Mouse (Mus musculus) embryonic facial prominence, embryonic 12.5 days (tissue): ENCODE results near the gene Tctex1d2. TPM values are rescaled to one million over a fixed set of nuclear protein-coding genes. Genes with fewer than 3 reads are reported as not detected.
A peak's percentile ranks its signal among the peaks of the same experiment; 100 is the strongest.

Experiments
- ATAC-seq: fragments of 200-750 bp; cut with Nextera tagmentation; 2 replicates; pipeline ENCODE4 v1.8.0; 2017; ENCODE audit not compliant: insufficient number of reproducible peaks, insufficient read depth, low FRiP score, low TSS enrichment
- H3K27ac ChIP-seq: fragments of 300-500 bp; sonication (generic); 2 replicates; pipeline ENCODE4 v1.5.1; 2016; ENCODE audit warnings: mild to moderate bottlenecking
- H3K27me3 ChIP-seq: fragments of 300-500 bp; sonication (generic); 2 replicates; pipeline ENCODE4 v1.6.1; 2016; ENCODE audit warnings: mild to moderate bottlenecking, moderate library complexity
- H3K36me3 ChIP-seq: fragments of 300-500 bp; sonication (generic); 2 replicates; pipeline ENCODE4 v1.6.1; 2016; ENCODE audit warnings: mild to moderate bottlenecking
- H3K4me1 ChIP-seq: fragments of 300-500 bp; sonication (generic); 2 replicates; pipeline ENCODE4 v1.6.1; 2016
- H3K4me2 ChIP-seq: fragments of 300-500 bp; sonication (generic); replicated peaks from 2 replicates; pipeline ENCODE4 v1.6.1; 2016; ENCODE audit warnings: mild to moderate bottlenecking, moderate library complexity
- H3K4me3 ChIP-seq: fragments of 300-500 bp; sonication (generic); 2 replicates; pipeline ENCODE4 v1.5.1; 2016; ENCODE audit warnings: mild to moderate bottlenecking
- H3K9ac ChIP-seq: fragments of 300-500 bp; sonication (generic); 2 replicates; pipeline ENCODE4 v1.6.1; 2016; ENCODE audit warnings: mild to moderate bottlenecking, moderate library complexity
- H3K9me3 ChIP-seq: fragments of 300-500 bp; sonication (generic); 2 replicates; pipeline ENCODE4 v1.6.1; 2016; ENCODE audit warnings: mild to moderate bottlenecking, moderate library complexity
- WGBS: fragments of 180-500 bp; shearing (Covaris S2); methylation state at CpG from one replicate; pipeline ENCODE4 v1.1.7; 2016; 5-methylcytosine and 5-hydroxymethylcytosine counted together
- polyA plus RNA-seq: library from polyadenylated mRNA; unstranded; fragments of >200 nt; fragmentation: Nextera tagmentation; extraction: Ambion mirVana; gene quantifications from 2 replicates; pipeline ENCODE4 v1.2.1, GENCODE M21; 2016

The Tctex1d2 gene
- polyA plus RNA-seq, 1 experiment from 2014 or later: 25.6 TPM

GRCm38 (mm10) chr16:32398206-32398605 lies 21.3 kb upstream of the Tctex1d2 start:
- peaks cover 13% of the 10 kb centered on the region; the same call in 1 of the 2 replicates for H3K4me1 ChIP-seq
- ATAC-seq: no peak
- no peak overlapping the region for H3K27ac ChIP-seq
- no peak overlapping the region for H3K4me2 ChIP-seq
- H3K9me3 ChIP-seq: no peaks in the 10 kb centered on the region
- H3K27me3 ChIP-seq: no peaks in the 10 kb centered on the region
- no peak overlapping the region for H3K9ac ChIP-seq
- 70% methylated on average over 3 of the region's 3 CpGs for WGBS
- H3K4me3 ChIP-seq: no peak overlapping the region
- H3K36me3 ChIP-seq: peaks cover 3% of the 10 kb centered on the region; the same call in 1 of the 2 replicates

- WGBS: 91% methylated on average over 7 of the region's 7 CpGs
- no peak within 1 kb of the TSS for H3K4me3 ChIP-seq
- no peaks in the 10 kb centered on the region for H3K27me3 ChIP-seq
- ATAC-seq: no peak
- H3K9ac ChIP-seq: no peak within 1 kb of the TSS
- no peaks in the 10 kb centered on the region for H3K9me3 ChIP-seq
- H3K4me2 ChIP-seq: no peak within 1 kb of the TSS
- no peak within 1 kb of the TSS for H3K27ac ChIP-seq
- no peaks in the 10 kb centered on the region for H3K36me3 ChIP-seq
- peaks cover 13% of the 10 kb centered on the region; the same call in 1 of the 2 replicates for H3K4me1 ChIP-seq
These were observed 19.2 kb upstream of the Tctex1d2 start, which contains the start of gene Tm4sf19 for GRCm38 (mm10) chr16:32400267-32400666. Tm4sf19 (plus strand) TSS chr16:32400506.

DNA sequence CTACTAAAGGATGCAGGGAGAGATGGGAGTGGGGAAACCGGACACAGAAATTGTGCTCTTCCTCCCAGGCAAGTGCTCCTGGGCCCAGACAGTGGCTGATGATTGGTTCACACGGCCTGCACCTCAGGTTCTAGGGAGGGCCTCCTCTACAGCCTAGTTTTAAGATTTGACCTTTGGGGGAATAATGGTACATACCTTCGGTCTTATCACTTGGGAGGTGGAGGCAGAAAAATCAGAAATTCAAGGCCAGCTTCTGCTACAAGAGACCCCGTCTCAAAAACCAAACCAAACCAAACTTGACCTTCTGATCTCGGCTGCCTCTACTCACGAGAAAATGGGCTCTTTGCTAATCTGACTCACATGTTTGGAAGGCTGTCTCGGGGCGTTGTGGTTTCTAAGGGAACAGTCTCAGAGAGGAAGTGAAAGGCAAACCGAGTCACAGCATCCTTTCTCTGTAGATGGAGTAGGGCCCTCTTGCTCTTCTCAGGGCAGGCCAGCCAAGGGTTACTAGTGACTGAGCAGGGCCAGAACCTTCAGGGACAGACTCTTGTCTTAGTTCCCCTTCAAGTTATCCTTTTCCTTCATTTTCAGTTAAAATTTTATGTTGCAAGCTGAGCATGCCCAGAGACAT lies 18.1 kb upstream of the Tctex1d2 start:
- no peak overlapping the region for H3K9ac ChIP-seq
- H3K27ac ChIP-seq: no peak overlapping the region
- H3K4me2 ChIP-seq: no peak overlapping the region

DNA sequence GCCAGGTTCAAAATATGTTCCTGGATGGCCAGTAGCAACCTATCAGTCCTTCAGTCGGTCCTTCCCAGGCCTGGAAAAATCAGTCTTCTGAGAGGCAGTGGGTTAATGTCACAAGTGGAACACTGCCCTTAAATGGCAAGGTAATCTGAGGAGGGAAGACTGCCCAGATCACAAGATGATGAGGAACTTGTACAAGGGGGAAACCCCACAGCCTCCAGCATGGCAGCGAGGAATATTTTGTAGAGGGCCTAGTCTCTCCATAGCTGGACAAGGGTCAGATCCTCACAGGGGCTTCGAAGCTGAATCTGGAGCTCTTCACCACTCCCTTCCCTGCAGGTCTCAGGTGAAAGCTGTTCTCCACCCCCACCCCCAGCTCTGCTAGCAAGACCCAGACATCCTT lies 16.7 kb upstream of the Tctex1d2 start:
- Histone ChIP-seq H3K27ac (no peak overlapping the region), H3K4me2 (no peak overlapping the region), H3K36me3 (no peaks in the 10 kb centered on the region), H3K4me3 (no peak overlapping the region), H3K4me1 (no peaks in the 10 kb centered on the region), H3K9me3 (no peaks in the 10 kb centered on the region), H3K9ac (no peak overlapping the region), H3K27me3 (no peaks in the 10 kb centered on the region)
- no peak for ATAC-seq
- 86% methylated on average over 3 of the region's 3 CpGs for WGBS

More for the DNA sequence above, 18.1 kb upstream of the Tctex1d2 start:
- no peaks in the 10 kb centered on the region for H3K36me3 ChIP-seq
- H3K9me3 ChIP-seq: no peaks in the 10 kb centered on the region
- WGBS: 66% methylated on average over 9 of the region's 9 CpGs
- no peak overlapping the region for H3K4me3 ChIP-seq
- 0 out of 2 replicates have a peak, but pooled peaks cover 2% of the 10 kb centered on the region for H3K4me1 ChIP-seq
- ATAC-seq: no peak
- no peaks in the 10 kb centered on the region for H3K27me3 ChIP-seq

DNA sequence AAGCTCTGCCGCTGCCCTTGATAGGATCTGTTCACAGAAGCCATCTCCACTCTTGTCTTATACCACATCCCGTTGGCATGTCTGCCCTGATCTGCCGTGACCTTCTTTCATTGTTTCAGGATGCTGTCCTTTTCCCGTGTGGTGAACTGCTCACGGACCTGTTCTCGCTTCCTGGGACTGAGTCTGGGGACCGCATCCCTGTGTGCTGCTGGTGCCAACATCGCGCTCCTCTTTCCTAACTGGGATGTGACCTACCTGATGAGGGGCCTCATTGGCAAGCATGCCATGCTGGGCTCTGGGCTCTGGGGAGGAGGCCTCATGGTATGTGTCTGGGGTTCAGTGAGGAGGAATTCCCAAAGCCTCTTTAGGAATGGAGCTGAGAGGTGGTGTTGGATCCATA lies 13.8 kb upstream of the Tctex1d2 start:
- Histone ChIP-seq H3K36me3 (no peaks in the 10 kb centered on the region), H3K4me2 (no peak overlapping the region), H3K27me3 (no peaks in the 10 kb centered on the region), H3K4me3 (no peak overlapping the region), H3K4me1 (no peaks in the 10 kb centered on the region), H3K9ac (no peak overlapping the region), H3K9me3 (no peaks in the 10 kb centered on the region), H3K27ac (no peak overlapping the region)
- no peak for ATAC-seq
- 92% methylated on average over 9 of the region's 9 CpGs for WGBS

DNA sequence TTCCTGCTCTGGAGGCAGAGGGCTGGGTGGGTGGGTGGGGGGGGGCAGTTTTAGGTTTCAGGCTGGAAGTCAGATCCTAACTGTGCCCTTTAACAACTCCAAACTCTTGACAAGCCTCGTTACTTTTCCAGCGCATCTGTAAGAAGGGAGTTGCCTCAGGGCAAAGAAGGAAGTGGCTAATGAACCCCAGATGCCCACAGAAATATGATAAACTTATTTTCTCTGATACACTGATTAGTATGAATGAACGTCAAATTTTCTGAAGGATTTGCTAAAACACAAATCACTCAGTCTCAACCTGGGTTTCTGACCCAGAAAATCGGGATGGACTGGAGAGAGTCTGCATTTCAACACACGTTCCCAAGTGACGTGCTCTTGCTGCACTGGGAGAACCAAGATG lies 12.8 kb upstream of the Tctex1d2 start:
- Histone ChIP-seq H3K4me3 (no peak overlapping the region), H3K4me2 (no peak overlapping the region), H3K27ac (peak overlapping the region; percentile 46; the same call in 1 of the 2 replicates), H3K9ac (no peak overlapping the region), H3K27me3 (no peaks in the 10 kb centered on the region), H3K36me3 (no peaks in the 10 kb centered on the region), H3K9me3 (no peaks in the 10 kb centered on the region), H3K4me1 (no peaks in the 10 kb centered on the region)
- ATAC-seq: no peak
- 29% methylated on average over 6 of the region's 6 CpGs for WGBS

DNA sequence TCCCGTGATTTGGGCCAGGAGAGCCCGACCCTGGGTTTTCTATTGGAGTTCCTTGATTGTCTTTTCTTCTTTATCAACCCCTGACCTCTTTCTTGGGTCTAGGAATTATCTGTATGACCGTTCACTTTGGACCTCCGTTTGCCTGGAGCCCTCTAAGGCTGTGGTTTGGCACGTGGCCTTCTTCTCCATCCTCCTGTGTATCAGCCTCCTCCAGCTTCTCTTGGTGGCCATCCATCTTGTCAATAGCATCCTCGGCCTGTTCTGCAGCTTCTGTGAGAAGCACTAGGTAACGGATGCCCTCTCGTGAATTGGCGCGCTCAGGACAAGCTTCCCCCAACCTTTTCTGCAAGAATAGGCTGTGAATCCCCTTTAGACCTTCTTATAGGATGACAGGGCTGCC lies 11.8 kb upstream of the Tctex1d2 start:
- Histone ChIP-seq H3K4me1 (no peaks in the 10 kb centered on the region), H3K4me3 (no peak overlapping the region), H3K4me2 (no peak overlapping the region), H3K9ac (no peak overlapping the region), H3K27ac (no peak overlapping the region), H3K9me3 (no peaks in the 10 kb centered on the region), H3K27me3 (no peaks in the 10 kb centered on the region), H3K36me3 (no peaks in the 10 kb centered on the region)
- ATAC-seq: no peak
- WGBS: 82% methylated on average over 10 of the region's 10 CpGs

DNA sequence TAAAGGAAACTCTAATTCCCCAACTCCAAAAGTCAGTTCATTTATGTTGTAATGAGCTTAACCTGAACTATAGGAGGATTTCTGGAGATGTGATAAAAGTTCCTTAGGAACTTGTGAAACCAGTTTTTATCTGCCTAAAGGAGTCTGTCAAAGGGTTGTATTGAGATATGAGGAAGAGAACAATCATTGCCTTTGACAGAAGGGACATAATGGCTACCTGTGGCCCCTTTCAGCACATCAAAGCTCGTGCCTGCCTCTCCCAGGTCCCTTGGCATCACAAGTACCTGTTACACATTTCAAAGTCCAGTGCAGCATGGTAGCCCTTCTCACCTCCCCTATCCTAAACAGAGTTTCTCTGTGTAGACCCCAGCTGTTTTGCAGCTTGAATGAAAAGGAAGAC lies 2.0 kb upstream of the Tctex1d2 start:
- no peak for ATAC-seq

GRCm38 (mm10) chr16:32427506-32427905 lies 8.0 kb downstream of the Tctex1d2 start:
- Histone ChIP-seq H3K27me3 (no peaks in the 10 kb centered on the region), H3K36me3 (no peaks in the 10 kb centered on the region), H3K4me2 (no peak overlapping the region), H3K4me1 (peaks cover 5% of the 10 kb centered on the region; the same call in 1 of the 2 replicates), H3K27ac (no peak overlapping the region), H3K9ac (no peak overlapping the region), H3K4me3 (no peak overlapping the region), H3K9me3 (no peaks in the 10 kb centered on the region)
- 85% methylated on average over 3 of the region's 3 CpGs for WGBS
- no peak for ATAC-seq

More for the DNA sequence above, 2.0 kb upstream of the Tctex1d2 start:
- H3K4me1 ChIP-seq: peaks cover 5% of the 10 kb centered on the region; the same call in 1 of the 2 replicates
- H3K27ac ChIP-seq: no peak overlapping the region
- 39% methylated on average over 1 of the region's 1 CpGs for WGBS
- no peak overlapping the region for H3K4me2 ChIP-seq
- no peaks in the 10 kb centered on the region for H3K9me3 ChIP-seq
- H3K27me3 ChIP-seq: no peaks in the 10 kb centered on the region
- no peak overlapping the region for H3K9ac ChIP-seq
- no peak overlapping the region for H3K4me3 ChIP-seq
- no peaks in the 10 kb centered on the region for H3K36me3 ChIP-seq

DNA sequence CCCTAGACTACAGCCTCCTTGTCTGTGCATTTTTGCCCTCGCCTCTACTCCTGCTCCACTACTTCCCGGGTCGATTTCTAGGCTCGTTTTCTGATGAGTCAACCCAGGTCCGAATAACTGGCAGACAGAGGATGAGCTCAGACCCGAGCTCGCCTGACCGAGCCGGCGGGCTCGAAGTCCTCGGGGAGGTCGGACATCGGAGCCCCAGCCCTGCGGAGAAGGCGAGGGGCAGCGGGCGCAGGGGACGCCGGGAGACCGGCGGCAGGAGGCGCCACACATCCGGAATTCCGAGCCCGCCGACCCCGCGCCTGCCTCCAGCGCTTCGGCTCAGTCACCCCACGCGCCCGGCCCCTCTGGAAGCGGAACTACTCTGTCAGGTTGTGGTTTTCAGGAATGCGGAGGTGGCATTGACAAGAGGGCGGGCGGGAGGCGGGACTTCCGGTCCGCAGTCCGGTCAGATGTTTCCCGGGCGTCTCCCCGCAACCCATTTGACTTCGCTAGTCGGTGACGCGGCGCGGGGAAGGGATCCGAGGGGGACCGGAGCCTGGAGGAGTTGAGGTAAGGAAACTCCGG lies 11.1 kb downstream of the Tctex1d2 start, which contains the start of gene Pcyt1a:
Gene Pcyt1a, plus strand, starts transcription at position 448 of the 573 bp plus-strand sequence.
- 0% methylated on average over 54 of the region's 54 CpGs for WGBS
- Histone ChIP-seq H3K4me3 (peak within 1 kb of the TSS; percentile 82), H3K9me3 (no peaks in the 10 kb centered on the region), H3K4me2 (peak within 1 kb of the TSS; percentile 92), H3K4me1 (peaks cover 5% of the 10 kb centered on the region; the same call in 1 of the 2 replicates), H3K9ac (peak within 1 kb of the TSS; percentile 80), H3K27me3 (no peaks in the 10 kb centered on the region), H3K27ac (peak within 1 kb of the TSS; percentile 80), H3K36me3 (no peaks in the 10 kb centered on the region)
- peak; percentile 95 for ATAC-seq

DNA sequence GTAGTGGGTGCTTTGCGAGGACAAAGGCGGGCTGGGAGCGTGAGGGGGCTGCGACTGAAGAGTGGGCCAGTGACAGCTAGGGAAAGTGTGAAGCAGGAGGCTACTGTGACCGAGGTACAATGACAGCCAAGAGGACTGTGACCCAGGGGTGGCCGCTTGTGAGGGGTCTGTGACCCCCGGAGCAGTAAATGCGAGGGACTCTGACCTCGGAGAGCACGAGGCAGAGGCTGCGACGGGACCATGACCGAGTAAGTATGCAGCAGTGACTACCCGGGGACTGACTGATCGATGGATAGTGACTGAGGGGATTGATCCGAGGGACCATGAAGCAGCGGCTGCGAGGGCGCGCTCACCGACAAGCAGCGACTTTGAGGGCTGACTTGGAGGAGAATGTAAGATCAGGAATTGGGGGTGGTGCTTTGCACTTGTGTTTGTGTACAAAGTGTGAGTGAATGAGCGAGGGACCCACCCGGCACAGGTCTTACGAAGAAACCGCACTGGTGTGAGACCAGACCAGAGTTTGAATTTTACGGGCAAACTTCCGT lies 11.6 kb downstream of the Tctex1d2 start:
- no peaks in the 10 kb centered on the region for H3K36me3 ChIP-seq
- peak overlapping the region; percentile 92 for H3K4me2 ChIP-seq
- H3K27me3 ChIP-seq: no peaks in the 10 kb centered on the region
- peak overlapping the region; percentile 82 for H3K4me3 ChIP-seq
- 2% methylated on average over 28 of the region's 28 CpGs for WGBS
- peak overlapping the region; percentile 50 for H3K27ac ChIP-seq
- H3K9ac ChIP-seq: peak overlapping the region; percentile 80
- H3K9me3 ChIP-seq: no peaks in the 10 kb centered on the region
- peaks cover 5% of the 10 kb centered on the region; the same call in 1 of the 2 replicates for H3K4me1 ChIP-seq
- no peak for ATAC-seq

DNA sequence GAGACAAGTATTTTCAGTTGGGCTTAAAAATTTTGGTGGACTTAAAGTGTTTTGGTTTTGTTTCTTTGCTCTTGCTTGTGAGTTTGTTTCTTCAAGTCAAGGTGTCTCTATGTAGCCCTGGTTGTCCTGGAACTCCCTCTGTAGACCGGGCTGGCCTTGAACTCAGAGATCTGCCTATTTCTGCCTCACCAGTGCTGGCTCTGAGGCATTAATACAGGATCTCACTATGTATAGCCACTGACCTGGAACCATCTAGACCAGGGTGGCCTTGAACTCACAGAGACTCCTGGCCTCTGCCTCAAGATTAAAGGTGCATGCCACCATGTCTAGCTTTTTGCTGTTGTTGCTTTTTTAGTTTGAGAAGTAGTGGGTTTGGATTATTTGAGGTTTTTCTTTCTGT lies 12.4 kb downstream of the Tctex1d2 start:
- peak overlapping the region; percentile 82; the same call in 1 of the 2 replicates for H3K4me3 ChIP-seq
- no peak for ATAC-seq
- no peak overlapping the region for H3K27ac ChIP-seq

More for the DNA sequence above, 12.4 kb downstream of the Tctex1d2 start:
- H3K9me3 ChIP-seq: no peaks in the 10 kb centered on the region
- peak overlapping the region; percentile 92 for H3K4me2 ChIP-seq
- H3K4me1 ChIP-seq: peaks cover 5% of the 10 kb centered on the region; the same call in 1 of the 2 replicates
- no peaks in the 10 kb centered on the region for H3K27me3 ChIP-seq
- 93% methylated on average over 1 of the region's 1 CpGs for WGBS
- H3K36me3 ChIP-seq: no peaks in the 10 kb centered on the region
- no peak overlapping the region for H3K9ac ChIP-seq
